Mouse (Mus musculus) limb, embryonic 13.5 days (tissue): Measurements from ENCODE around the gene 1190007I07Rik. TPM values are rescaled to one million over a fixed set of nuclear protein-coding genes. Genes with fewer than 3 reads are reported as not detected.

ENCODE experiments used
- ATAC-seq: fragments of 200-750 bp; cut with Nextera tagmentation; 2 replicates; pipeline ENCODE4 v1.8.0; 2017; ENCODE audit warnings: low read depth, moderate number of reproducible peaks, moderate TSS enrichment; ENCODE audit not compliant: low FRiP score
- H3K27ac ChIP-seq: fragments of 300-500 bp; sonication (generic); 2 replicates; pipeline ENCODE4 v1.5.1; 2015; ENCODE audit warnings: inconsistent platforms, mild to moderate bottlenecking, moderate library complexity
- H3K27me3 ChIP-seq: fragments of 300-500 bp; sonication (generic); 2 replicates; pipeline ENCODE4 v1.6.1; 2015; ENCODE audit warnings: mild to moderate bottlenecking, inconsistent platforms
- H3K36me3 ChIP-seq: fragments of 300-500 bp; sonication (generic); 2 replicates; pipeline ENCODE4 v1.6.1; 2015; ENCODE audit warnings: inconsistent platforms, mild to moderate bottlenecking, moderate library complexity
- H3K4me1 ChIP-seq: fragments of 300-500 bp; sonication (generic); 2 replicates; pipeline ENCODE4 v1.6.1; 2015; ENCODE audit warnings: inconsistent platforms
- H3K4me2 ChIP-seq: fragments of 300-500 bp; sonication (generic); replicated peaks from 2 replicates; pipeline ENCODE4 v1.6.1; 2015; ENCODE audit warnings: inconsistent platforms, mild to moderate bottlenecking, moderate library complexity
- H3K4me3 ChIP-seq: fragments of 300-500 bp; sonication (generic); 2 replicates; pipeline ENCODE4 v1.5.1; 2015; ENCODE audit warnings: moderate library complexity, mild to moderate bottlenecking, inconsistent platforms
- H3K9ac ChIP-seq: fragments of 300-500 bp; sonication (generic); 2 replicates; pipeline ENCODE4 v1.6.1; 2015; ENCODE audit warnings: mild to moderate bottlenecking, inconsistent platforms
- H3K9me3 ChIP-seq: fragments of 300-500 bp; sonication (generic); 2 replicates; pipeline ENCODE4 v1.6.1; 2016; ENCODE audit warnings: inconsistent platforms
- WGBS: fragments of 180-500 bp; shearing (Covaris S2); methylation state at CpG from one replicate; pipeline ENCODE4 v1.1.7; 2015; 5-methylcytosine and 5-hydroxymethylcytosine counted together
- polyA plus RNA-seq: library from polyadenylated mRNA; unstranded; fragments of >200 nt; fragmentation: Nextera tagmentation; extraction: Ambion mirVana; gene quantifications from 2 replicates; pipeline ENCODE4 v1.2.1, GENCODE M21; 2015

Gene 1190007I07Rik
- 33.5 and 40.3 TPM in 2 replicates for polyA plus RNA-seq

DNA sequence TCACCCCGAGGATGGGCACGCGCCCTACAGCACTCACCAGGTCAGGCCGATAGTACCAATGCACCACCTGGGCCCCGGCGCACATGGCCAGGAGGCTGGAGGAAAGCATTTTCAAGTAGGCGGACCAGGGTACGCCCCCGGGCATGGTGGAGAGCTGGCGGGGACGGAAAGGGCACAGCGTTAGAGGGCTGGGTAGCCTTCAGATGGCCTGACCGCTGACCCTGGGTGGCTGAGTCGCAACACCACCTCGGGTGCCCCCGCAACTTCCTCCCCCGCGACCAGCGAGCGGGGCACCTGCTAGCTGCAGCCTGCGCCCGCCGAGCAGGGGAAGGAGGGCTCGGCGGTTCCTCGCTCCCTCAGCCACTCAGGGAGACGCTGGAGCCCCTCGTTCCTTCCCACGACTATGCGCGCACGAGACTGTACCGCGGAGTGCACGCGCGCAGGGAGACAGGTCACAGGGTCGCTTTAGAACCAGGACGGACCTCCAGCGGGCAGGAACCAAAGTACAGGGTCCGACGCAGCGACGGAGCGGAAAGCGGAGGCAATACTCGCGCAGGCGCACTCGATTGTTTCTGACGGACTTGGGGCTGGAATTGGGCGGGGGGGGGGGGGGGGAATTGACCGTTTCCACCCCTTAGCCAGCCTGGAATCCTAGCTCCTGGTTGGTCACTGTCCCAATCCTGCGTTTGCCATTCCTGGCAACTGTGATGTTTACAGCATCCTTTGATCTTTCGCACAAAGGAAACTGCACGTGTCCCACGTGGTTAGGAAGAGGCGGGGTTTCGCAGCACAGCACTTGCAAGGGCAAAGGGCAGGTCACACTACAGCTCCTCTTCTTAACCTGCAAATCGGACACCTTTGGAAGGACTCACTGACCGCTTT is at the start of gene 1190007I07Rik:
1190007I07Rik (minus strand) TSS at position 558 of the 882 bp plus-strand sequence.
- Histone ChIP-seq H3K9ac (peak within 1 kb of the TSS; percentile 81), H3K9me3 (no peaks in the 10 kb centered on the region), H3K27me3 (no peaks in the 10 kb centered on the region), H3K4me3 (peak within 1 kb of the TSS; percentile 63), H3K4me2 (peak within 1 kb of the TSS; percentile 71), H3K27ac (peak within 1 kb of the TSS; percentile 78), H3K4me1 (peaks cover 4% of the 10 kb centered on the region), H3K36me3 (peaks cover 12% of the 10 kb centered on the region)
- WGBS: under 1% methylated on average over 58 of the region's 61 CpGs
- ATAC-seq: peak; percentile 89

DNA sequence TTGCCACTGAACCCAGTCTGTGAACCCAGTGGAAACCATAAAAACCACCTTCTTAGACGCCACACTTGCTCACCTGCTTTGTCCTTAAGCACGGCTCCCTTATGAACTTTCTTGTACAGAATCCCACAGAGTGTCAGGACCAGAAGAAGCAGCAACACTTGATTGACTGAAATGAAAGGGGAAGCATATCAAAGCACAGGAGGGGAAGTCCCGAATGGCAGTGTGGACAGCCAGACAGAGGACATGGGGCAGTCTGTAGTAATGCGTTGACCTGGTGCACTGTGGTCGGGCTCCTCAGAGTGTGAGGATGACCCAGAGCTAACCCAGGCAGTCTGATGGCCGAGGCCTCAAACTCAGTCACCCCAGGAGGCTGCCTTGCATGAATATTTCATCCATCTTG is 47.2 kb upstream of the 1190007I07Rik start:
- H3K27me3 ChIP-seq: no peaks in the 10 kb centered on the region
- 74% methylated on average over 6 of the region's 6 CpGs for WGBS
- no peak overlapping the region for H3K4me3 ChIP-seq
- no peak overlapping the region for H3K9ac ChIP-seq
- H3K4me2 ChIP-seq: no peak overlapping the region
- no peak overlapping the region for H3K27ac ChIP-seq
- no peaks in the 10 kb centered on the region for H3K9me3 ChIP-seq
- H3K4me1 ChIP-seq: peaks cover 4% of the 10 kb centered on the region
- H3K36me3 ChIP-seq: no peaks in the 10 kb centered on the region
- ATAC-seq: no peak

DNA sequence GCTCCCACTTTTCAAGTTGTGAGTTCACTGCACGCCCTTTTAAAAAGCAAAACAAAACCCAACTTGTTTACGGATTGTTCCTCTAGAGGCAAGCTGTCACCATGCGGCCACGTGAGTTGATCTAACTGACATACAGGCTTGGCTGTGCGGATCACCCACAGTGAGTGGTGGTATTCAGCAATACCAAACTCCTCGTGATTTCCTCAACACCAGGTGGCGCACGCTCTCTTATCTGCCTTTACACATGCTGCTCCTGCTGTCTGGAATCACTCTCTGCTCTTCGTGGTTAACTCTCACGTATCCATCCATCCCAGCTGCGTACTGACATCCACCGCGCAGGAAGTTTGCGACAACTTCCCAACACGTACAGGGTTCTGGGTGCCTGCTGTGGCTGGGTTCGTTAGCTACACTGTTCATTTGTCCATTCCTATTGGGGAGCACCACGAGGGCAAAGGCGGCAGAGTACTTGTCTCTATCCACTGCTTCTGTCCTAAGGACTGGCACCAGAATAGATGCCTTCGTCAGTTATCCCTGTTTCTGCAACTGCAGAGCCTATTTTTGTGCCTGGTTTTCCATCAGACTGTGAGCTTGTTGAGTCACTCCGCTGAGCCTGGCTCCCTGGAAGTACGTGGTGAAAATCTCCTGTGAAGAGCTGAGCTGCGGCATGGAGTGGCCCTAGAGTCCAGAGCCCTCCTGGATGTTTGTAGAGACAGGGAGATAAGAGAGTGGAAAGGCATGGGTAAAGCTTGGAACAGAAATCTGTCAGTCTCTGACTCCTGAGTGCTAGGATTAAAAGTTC is 43.6 kb upstream of the 1190007I07Rik start:
- WGBS: 23% methylated on average over 22 of the region's 22 CpGs
- H3K4me2 ChIP-seq: peak overlapping the region; percentile 51
- peak; percentile 85 for ATAC-seq
- H3K9ac ChIP-seq: peak overlapping the region; percentile 36; the same call in 1 of the 2 replicates
- no peaks in the 10 kb centered on the region for H3K27me3 ChIP-seq
- H3K4me1 ChIP-seq: peaks cover 4% of the 10 kb centered on the region
- no peaks in the 10 kb centered on the region for H3K9me3 ChIP-seq
- H3K27ac ChIP-seq: no peak overlapping the region
- 0 out of 2 replicates have a peak overlapping the region, but pooled peaks have one; percentile 12 for H3K4me3 ChIP-seq
- H3K36me3 ChIP-seq: 0 out of 2 replicates have a peak, but pooled peaks cover 2% of the 10 kb centered on the region

DNA sequence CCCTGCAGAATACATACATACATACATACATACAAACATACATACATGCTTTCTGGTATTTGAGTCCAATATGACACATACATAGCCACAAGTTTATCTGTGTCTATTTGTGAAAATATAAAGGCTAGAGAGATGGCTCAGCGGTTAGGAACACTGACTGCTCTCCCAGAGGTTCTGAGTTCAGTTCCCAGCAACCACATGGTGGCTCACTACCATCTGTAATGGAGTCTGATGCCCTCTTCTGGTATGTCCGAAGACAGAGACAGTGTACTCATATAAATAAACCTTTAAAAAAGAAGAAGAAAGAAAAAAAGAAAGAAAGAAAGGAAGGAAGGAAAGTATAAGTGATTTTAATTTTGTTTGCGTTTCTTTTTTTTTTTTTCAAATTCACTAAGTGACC is 42.9 kb upstream of the 1190007I07Rik start:
- H3K27ac ChIP-seq: no peak overlapping the region
- no peaks in the 10 kb centered on the region for H3K9me3 ChIP-seq
- H3K4me1 ChIP-seq: peaks cover 4% of the 10 kb centered on the region
- H3K9ac ChIP-seq: no peak overlapping the region
- no peak overlapping the region for H3K4me3 ChIP-seq
- no peak for ATAC-seq
- no peak overlapping the region for H3K4me2 ChIP-seq
- H3K27me3 ChIP-seq: no peaks in the 10 kb centered on the region
- H3K36me3 ChIP-seq: 0 out of 2 replicates have a peak, but pooled peaks cover 7% of the 10 kb centered on the region
- 62% methylated on average over 3 of the region's 3 CpGs for WGBS

DNA sequence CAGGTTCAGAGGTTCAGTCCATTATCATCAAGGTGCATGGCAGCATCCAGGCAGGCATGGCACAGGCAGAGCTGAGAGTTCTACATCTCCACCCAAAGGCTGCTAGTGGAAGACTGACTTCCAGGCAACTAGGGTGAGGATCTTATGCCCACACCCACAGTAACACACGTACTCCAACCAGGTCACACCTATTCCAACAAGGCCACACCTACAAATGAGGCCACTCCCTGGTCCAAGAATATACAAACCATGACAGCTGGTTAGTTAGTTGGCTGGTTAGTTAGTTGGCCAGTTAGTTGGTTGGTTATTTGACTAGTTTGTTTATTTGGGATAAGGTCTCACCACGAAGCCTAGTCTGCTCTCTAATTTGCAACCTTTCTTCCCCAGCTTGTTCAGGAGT is 40.3 kb upstream of the 1190007I07Rik start:
- no peak overlapping the region for H3K4me2 ChIP-seq
- no peak overlapping the region for H3K27ac ChIP-seq
- no peak for ATAC-seq
- peaks cover 4% of the 10 kb centered on the region for H3K4me1 ChIP-seq
- H3K9ac ChIP-seq: no peak overlapping the region
- WGBS: 88% methylated on average over 2 of the region's 2 CpGs
- H3K36me3 ChIP-seq: 0 out of 2 replicates have a peak, but pooled peaks cover 7% of the 10 kb centered on the region
- H3K4me3 ChIP-seq: no peak overlapping the region
- H3K27me3 ChIP-seq: no peaks in the 10 kb centered on the region
- no peaks in the 10 kb centered on the region for H3K9me3 ChIP-seq

DNA sequence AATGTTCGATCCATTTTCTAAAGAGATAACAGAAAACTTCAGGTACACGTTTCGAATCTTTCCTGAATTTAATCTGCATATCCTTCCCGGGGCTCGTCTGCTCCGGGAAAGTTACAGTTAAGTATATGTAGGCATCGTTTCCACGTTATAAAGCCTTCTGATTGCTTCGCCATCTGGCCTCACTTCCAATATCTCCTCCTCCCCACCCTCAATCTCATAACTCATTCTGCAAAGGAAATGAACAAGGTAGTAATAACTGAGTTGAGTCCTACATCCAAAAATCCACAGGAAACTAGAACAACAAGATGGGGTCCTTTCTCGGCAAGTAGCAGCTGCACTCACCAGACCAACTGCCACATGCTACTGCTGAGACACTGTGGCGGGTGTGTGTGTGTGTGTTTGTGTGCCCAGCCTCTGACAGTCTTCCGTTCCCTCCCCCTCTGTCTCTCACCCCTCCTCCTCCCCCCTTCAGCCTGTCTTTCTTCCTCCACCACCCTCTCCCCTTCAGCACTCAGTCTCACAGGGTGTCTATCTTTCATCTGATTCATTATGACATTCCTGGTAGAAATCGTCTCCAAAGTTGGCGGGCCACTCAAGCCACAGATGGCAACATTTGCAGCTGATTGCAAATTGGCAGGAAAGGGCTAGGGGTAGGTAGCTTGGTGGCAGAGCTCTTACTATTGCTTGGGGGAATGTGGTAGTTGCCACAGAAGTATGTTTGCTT is 39.4 kb upstream of the 1190007I07Rik start:
- Histone ChIP-seq H3K4me3 (no peak overlapping the region), H3K27ac (no peak overlapping the region)
- no peak for ATAC-seq

DNA sequence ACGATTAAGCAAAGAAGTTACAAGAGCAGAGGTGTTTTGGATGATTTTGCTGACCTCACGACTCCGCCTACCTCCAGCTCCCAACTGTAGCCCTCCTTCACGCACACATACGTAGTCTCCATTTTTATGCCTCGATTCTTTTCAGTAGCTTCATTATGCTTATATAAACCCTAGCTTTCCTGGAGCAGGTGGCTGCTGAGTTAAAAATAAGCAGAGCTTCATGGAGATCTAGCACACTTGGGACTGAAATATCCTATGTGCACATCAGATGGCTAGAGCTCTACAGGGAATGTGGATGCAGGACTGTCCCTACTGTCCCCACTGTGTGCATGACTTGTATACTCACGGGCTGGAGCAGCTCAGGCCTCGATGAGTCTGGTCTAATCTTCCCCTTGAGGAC is 38.8 kb upstream of the 1190007I07Rik start:
- H3K4me3 ChIP-seq: no peak overlapping the region
- H3K27ac ChIP-seq: no peak overlapping the region
- no peak for ATAC-seq
- H3K4me1 ChIP-seq: peaks cover 3% of the 10 kb centered on the region
- 80% methylated on average over 8 of the region's 8 CpGs for WGBS
- H3K27me3 ChIP-seq: no peaks in the 10 kb centered on the region
- no peak overlapping the region for H3K4me2 ChIP-seq
- 0 out of 2 replicates have a peak, but pooled peaks cover 7% of the 10 kb centered on the region for H3K36me3 ChIP-seq
- H3K9me3 ChIP-seq: no peaks in the 10 kb centered on the region
- H3K9ac ChIP-seq: no peak overlapping the region

More for the DNA sequence above, 39.4 kb upstream of the 1190007I07Rik start:
- H3K36me3 ChIP-seq: 0 out of 2 replicates have a peak, but pooled peaks cover 7% of the 10 kb centered on the region
- H3K9ac ChIP-seq: no peak overlapping the region
- WGBS: 63% methylated on average over 14 of the region's 14 CpGs
- H3K4me1 ChIP-seq: peaks cover 4% of the 10 kb centered on the region
- H3K4me2 ChIP-seq: no peak overlapping the region
- no peaks in the 10 kb centered on the region for H3K27me3 ChIP-seq
- H3K9me3 ChIP-seq: no peaks in the 10 kb centered on the region

DNA sequence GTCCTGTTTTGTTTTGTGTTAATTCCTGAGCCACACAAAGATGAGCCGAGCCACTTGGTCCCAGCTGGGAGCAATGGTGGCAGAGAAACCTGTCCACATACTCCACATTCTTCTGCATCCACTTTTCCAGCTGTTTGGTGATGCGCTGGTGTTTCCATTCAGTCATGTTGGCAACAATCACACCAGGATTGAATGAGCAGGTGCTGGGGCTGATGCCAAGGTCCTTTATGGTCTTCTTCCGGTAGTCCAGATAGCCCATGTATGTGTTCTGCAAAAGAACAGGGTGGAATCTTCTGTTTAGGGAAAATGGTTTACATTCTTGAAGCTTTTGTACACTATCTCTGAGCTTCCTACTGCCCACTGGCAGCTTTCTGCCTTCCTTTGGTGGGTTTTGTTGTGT is 31.6 kb upstream of the 1190007I07Rik start:
- ATAC-seq: no peak
- no peak overlapping the region for H3K4me3 ChIP-seq

DNA sequence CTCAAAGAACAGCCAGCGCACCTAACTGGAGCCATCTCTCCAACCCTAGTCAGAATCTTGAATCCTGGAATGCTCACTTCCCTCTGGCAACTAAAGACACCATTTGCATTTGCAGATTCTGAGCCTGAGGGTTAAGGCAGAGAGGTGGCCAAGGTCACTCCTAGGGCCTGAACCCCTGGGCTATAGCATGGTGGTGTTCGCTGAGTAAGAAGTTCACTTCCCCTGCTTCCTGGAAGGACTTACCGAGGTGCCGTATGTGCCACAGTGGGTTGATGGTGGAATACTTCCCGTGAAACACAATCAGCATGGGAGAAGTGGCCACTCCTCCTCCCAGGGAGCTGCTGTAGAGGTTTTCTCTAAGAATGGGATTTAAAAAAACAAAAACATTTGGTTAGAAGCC is 29.6 kb upstream of the 1190007I07Rik start:
- Histone ChIP-seq H3K9ac (no peak overlapping the region), H3K4me1 (no peaks in the 10 kb centered on the region), H3K9me3 (no peaks in the 10 kb centered on the region), H3K27me3 (no peaks in the 10 kb centered on the region), H3K36me3 (peaks cover 43% of the 10 kb centered on the region), H3K27ac (no peak overlapping the region), H3K4me3 (no peak overlapping the region), H3K4me2 (no peak overlapping the region)
- 70% methylated on average over 5 of the region's 5 CpGs for WGBS
- ATAC-seq: no peak

More for the DNA sequence above, 31.6 kb upstream of the 1190007I07Rik start:
- Histone ChIP-seq H3K9ac (no peak overlapping the region), H3K36me3 (peaks cover 35% of the 10 kb centered on the region), H3K27ac (no peak overlapping the region), H3K27me3 (no peaks in the 10 kb centered on the region), H3K4me2 (no peak overlapping the region), H3K9me3 (no peaks in the 10 kb centered on the region), H3K4me1 (no peaks in the 10 kb centered on the region)
- 85% methylated on average over 3 of the region's 3 CpGs for WGBS

DNA sequence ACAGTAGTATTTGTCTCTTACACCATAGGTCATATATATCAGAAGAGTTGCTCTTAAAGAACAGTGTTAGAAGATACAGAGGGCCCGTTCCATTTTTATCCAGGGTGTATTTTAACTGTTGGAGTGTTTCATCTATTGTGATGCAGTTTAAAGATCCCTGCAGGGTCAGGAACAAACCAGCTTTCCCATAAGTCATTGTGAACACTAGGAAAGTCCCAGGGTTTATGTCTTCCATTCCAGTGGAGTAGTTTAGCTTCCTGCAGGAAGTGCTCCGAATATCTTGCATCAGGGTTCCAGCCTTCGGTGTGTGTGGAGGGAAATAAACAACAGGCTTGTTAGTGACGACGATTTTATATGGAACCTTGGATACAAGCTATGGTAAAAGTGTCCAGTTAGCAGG is 28.2 kb upstream of the 1190007I07Rik start:
- Histone ChIP-seq H3K27ac (no peak overlapping the region), H3K4me1 (no peaks in the 10 kb centered on the region), H3K4me3 (no peak overlapping the region), H3K36me3 (peaks cover 55% of the 10 kb centered on the region), H3K9me3 (no peaks in the 10 kb centered on the region), H3K4me2 (no peak overlapping the region), H3K9ac (no peak overlapping the region), H3K27me3 (no peaks in the 10 kb centered on the region)
- ATAC-seq: no peak
- 85% methylated on average over 5 of the region's 5 CpGs for WGBS

DNA sequence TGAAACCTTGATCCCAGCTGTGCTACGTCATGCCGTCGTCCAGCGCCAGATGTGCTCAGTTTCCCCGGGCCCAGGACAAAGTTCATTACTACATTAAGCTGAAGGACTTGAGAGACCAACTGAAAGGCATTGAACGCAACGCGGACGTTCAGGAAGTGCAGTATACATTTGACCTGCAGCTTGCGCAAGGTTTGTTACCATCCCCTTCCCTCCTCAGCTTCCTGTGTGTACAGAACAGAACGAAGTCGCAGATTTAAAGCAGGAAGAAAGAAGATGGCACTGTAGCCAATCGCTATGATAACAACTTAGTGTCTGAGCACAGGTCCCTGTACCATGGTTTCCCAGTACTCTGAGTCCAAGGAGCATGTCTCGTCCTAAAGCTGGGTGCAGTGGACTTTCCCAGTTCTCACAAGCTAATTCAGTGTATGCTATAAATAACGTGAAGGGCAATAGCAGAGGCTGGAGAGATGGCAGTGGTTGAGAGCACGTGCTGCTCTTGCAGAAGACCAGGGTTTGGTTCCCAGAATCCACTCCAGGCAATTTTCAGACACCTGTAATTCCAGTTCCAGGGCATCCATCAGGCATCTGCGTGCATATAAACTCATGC is 24.3 kb upstream of the 1190007I07Rik start:
- Histone ChIP-seq H3K9me3 (no peaks in the 10 kb centered on the region), H3K4me2 (no peak overlapping the region), H3K4me1 (no peaks in the 10 kb centered on the region), H3K27me3 (no peaks in the 10 kb centered on the region), H3K27ac (no peak overlapping the region), H3K36me3 (peaks cover 74% of the 10 kb centered on the region), H3K9ac (no peak overlapping the region), H3K4me3 (no peak overlapping the region)
- 91% methylated on average over 17 of the region's 17 CpGs for WGBS
- ATAC-seq: no peak
